Mouse (Mus musculus) bone marrow macrophage, adult 2 months (primary cell): ENCODE data around the gene Ssh3.

Experiments used
- CTCF ChIP-seq: IDR thresholded peaks from 2 replicates; pipeline ENCODE4 v1.5.1; 2012; ENCODE audit warnings: low read depth, mild to moderate bottlenecking, low read length, moderate library complexity
- POLR2A ChIP-seq: IDR thresholded peaks from 2 replicates; pipeline ENCODE4 v1.6.1; 2012; ENCODE audit warnings: mild to moderate bottlenecking, low read depth, low read length, borderline replicate concordance

- TF ChIP-seq POLR2A (no peak), CTCF (no peak)
Measured at GRCm38 (mm10) chr19:4299574-4300270, 30.7 kb upstream of the Ssh3 start.
